Mouse (Mus musculus): ENCODE results near the gene Cdc42ep1.

- TF ChIP-seq CTCF (IDR thresholded peaks at IDR 0.05; ENCODE audit: low read depth) = no peak
- TF ChIP-seq EP300 (IDR thresholded peaks at IDR 0.05; ENCODE audit: low read depth) = no peak
Observed at GRCm38 (mm10) chr15:78894726-78895125, 52.3 kb downstream of the Cdc42ep1 start.
